Mouse (Mus musculus): ENCODE results near the gene Msi1. TPM values are rescaled to one million over a fixed set of nuclear protein-coding genes. Genes with fewer than 3 reads are reported as not detected.

Msi1 gene
- polyA plus RNA-seq, 1 experiment, result 0.90 TPM

- Histone ChIP-seq H3ac (ENCODE audit: control insufficient read depth, insufficient read length, low read depth) (no peak overlapping the region), H3K36me3 (ENCODE audit: control insufficient read depth, insufficient read depth) (no peaks in the 10 kb centered on the region), H3K4me3 (ENCODE audit: insufficient read depth, poor library complexity, severe bottlenecking) (no peak overlapping the region), H3K27me3 (ENCODE audit: control insufficient read depth, insufficient read depth, insufficient read length) (peaks cover 35% of the 10 kb centered on the region), H3K79me3 (ENCODE audit: low read depth) (no peaks in the 10 kb centered on the region), H3K79me2 (ENCODE audit: control insufficient read depth, insufficient read depth) (no peaks in the 10 kb centered on the region)
- TF ChIP-seq CTCF (IDR thresholded peaks at IDR 0.05; ENCODE audit: control insufficient read depth, insufficient read depth, insufficient read length) (no peak), FOSL1 (IDR thresholded peaks at IDR 0.05; ENCODE audit: insufficient read depth, low read length, poor library complexity, severe bottlenecking) (no peak), MYOD1 (IDR thresholded peaks at IDR 0.05; ENCODE audit: control insufficient read depth, insufficient read length, low read depth) (no peak), MAX (IDR thresholded peaks at IDR 0.05) (no peak), CEBPB (IDR thresholded peaks at IDR 0.05; ENCODE audit: low read depth) (no peak), MYOG (IDR thresholded peaks at IDR 0.05; ENCODE audit: control insufficient read depth, extremely low read depth, insufficient read length) (no peak), USF1 (IDR thresholded peaks at IDR 0.05; ENCODE audit: low read depth) (no peak)
Observed at GRCm38 (mm10) chr5:115431898-115432259, 2.5 kb downstream of the Msi1 start.

GRCm38 (mm10) chr5:115432395-115432794 is 3.0 kb downstream of the Msi1 start:
- TF ChIP-seq MAX (IDR thresholded peaks at IDR 0.05) (no peak), CTCF (IDR thresholded peaks at IDR 0.05; ENCODE audit: control insufficient read depth, insufficient read depth, insufficient read length) (no peak), USF1 (IDR thresholded peaks at IDR 0.05; ENCODE audit: low read depth) (no peak), FOSL1 (IDR thresholded peaks at IDR 0.05; ENCODE audit: insufficient read depth, low read length, poor library complexity, severe bottlenecking) (no peak), CEBPB (IDR thresholded peaks at IDR 0.05; ENCODE audit: low read depth) (no peak), MYOD1 (IDR thresholded peaks at IDR 0.05; ENCODE audit: control insufficient read depth, insufficient read length, low read depth) (no peak), MYOG (IDR thresholded peaks at IDR 0.05; ENCODE audit: control insufficient read depth, extremely low read depth, insufficient read length) (no peak)
- Histone ChIP-seq H3K79me2 (ENCODE audit: control insufficient read depth, insufficient read depth) (no peaks in the 10 kb centered on the region), H3K36me3 (ENCODE audit: control insufficient read depth, insufficient read depth) (no peaks in the 10 kb centered on the region), H3ac (ENCODE audit: control insufficient read depth, insufficient read length, low read depth) (no peak overlapping the region), H3K79me3 (ENCODE audit: low read depth) (no peaks in the 10 kb centered on the region), H3K27me3 (ENCODE audit: control insufficient read depth, insufficient read depth, insufficient read length) (peaks cover 30% of the 10 kb centered on the region), H3K4me3 (ENCODE audit: insufficient read depth, poor library complexity, severe bottlenecking) (no peak overlapping the region)

GRCm38 (mm10) chr5:115433191-115433590 is 3.8 kb downstream of the Msi1 start:
- Histone ChIP-seq H3K79me3 (ENCODE audit: low read depth) (no peaks in the 10 kb centered on the region), H3K36me3 (ENCODE audit: control insufficient read depth, insufficient read depth) (no peaks in the 10 kb centered on the region), H3K79me2 (ENCODE audit: control insufficient read depth, insufficient read depth) (no peaks in the 10 kb centered on the region), H3K27me3 (ENCODE audit: control insufficient read depth, insufficient read depth, insufficient read length) (peaks cover 22% of the 10 kb centered on the region), H3K4me3 (ENCODE audit: insufficient read depth, poor library complexity, severe bottlenecking) (no peak overlapping the region), H3ac (ENCODE audit: control insufficient read depth, insufficient read length, low read depth) (no peak overlapping the region)
- TF ChIP-seq USF1 (IDR thresholded peaks at IDR 0.05; ENCODE audit: low read depth) (no peak), MYOD1 (IDR thresholded peaks at IDR 0.05; ENCODE audit: control insufficient read depth, insufficient read length, low read depth) (no peak), MAX (IDR thresholded peaks at IDR 0.05) (no peak), CEBPB (IDR thresholded peaks at IDR 0.05; ENCODE audit: low read depth) (no peak)

GRCm38 (mm10) chr5:115434280-115434852 is 5.0 kb downstream of the Msi1 start:
- Histone ChIP-seq H3K4me3 (ENCODE audit: insufficient read depth, poor library complexity, severe bottlenecking) (no peak overlapping the region), H3ac (ENCODE audit: control insufficient read depth, insufficient read length, low read depth) (no peak overlapping the region), H3K79me3 (ENCODE audit: low read depth) (no peaks in the 10 kb centered on the region), H3K36me3 (ENCODE audit: control insufficient read depth, insufficient read depth) (no peaks in the 10 kb centered on the region), H3K27me3 (ENCODE audit: control insufficient read depth, insufficient read depth, insufficient read length) (peaks cover 11% of the 10 kb centered on the region), H3K79me2 (ENCODE audit: control insufficient read depth, insufficient read depth) (no peaks in the 10 kb centered on the region)
- TF ChIP-seq MYOG (IDR thresholded peaks at IDR 0.05; ENCODE audit: control insufficient read depth, extremely low read depth, insufficient read length) (no peak), MAX (IDR thresholded peaks at IDR 0.05) (no peak)

GRCm38 (mm10) chr5:115434853-115435754 is 5.7 kb downstream of the Msi1 start:
- peaks cover 6% of the 10 kb centered on the region for H3K27me3 ChIP-seq (ENCODE audit: control insufficient read depth, insufficient read depth, insufficient read length)
- no peak overlapping the region for H3ac ChIP-seq (ENCODE audit: control insufficient read depth, insufficient read length, low read depth)
- H3K4me3 ChIP-seq (ENCODE audit: insufficient read depth, poor library complexity, severe bottlenecking), result no peak overlapping the region
- no peaks in the 10 kb centered on the region for H3K79me3 ChIP-seq (ENCODE audit: low read depth)
- no peaks in the 10 kb centered on the region for H3K79me2 ChIP-seq (ENCODE audit: control insufficient read depth, insufficient read depth)
- TF ChIP-seq CEBPB (IDR thresholded peaks at IDR 0.05; ENCODE audit: low read depth) (no peak), MYOD1 (IDR thresholded peaks at IDR 0.05; ENCODE audit: control insufficient read depth, insufficient read length, low read depth) (no peak), MYOG (IDR thresholded peaks at IDR 0.05; ENCODE audit: control insufficient read depth, extremely low read depth, insufficient read length) (no peak), FOSL1 (IDR thresholded peaks at IDR 0.05; ENCODE audit: insufficient read depth, low read length, poor library complexity, severe bottlenecking) (no peak), USF1 (IDR thresholded peaks at IDR 0.05; ENCODE audit: low read depth) (no peak), MAX (IDR thresholded peaks at IDR 0.05) (no peak), CTCF (IDR thresholded peaks at IDR 0.05; ENCODE audit: control insufficient read depth, insufficient read depth, insufficient read length) (no peak)
- no peaks in the 10 kb centered on the region for H3K36me3 ChIP-seq (ENCODE audit: control insufficient read depth, insufficient read depth)
